Mouse (Mus musculus): ENCODE data around the gene Diaph3.
"Not testable (repeated sequence)": the region's sequence is repeated elsewhere in the genome, so short reads cannot be mapped to it uniquely, and the experiment has no call there.

Gene Diaph3

DNA sequence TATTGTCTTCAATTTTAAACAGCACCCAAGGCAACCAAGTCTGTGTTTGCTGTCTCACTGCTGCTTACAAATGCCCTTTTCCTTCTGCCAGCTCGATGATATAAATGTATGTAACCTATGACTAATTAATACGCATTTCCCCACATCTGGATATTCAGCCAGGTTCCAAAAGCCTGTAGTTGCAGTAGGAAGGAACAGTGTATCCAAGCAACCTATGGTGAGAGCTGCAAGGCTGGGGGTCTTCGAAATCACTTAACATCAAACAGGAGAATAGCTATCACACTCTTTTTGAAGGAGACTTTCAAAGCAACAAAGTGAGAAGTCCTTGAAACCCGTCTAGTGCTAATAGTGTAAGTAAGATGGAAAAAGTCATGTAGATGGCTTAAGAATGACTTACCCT lies 391.6 kb downstream of the Diaph3 start:
- no peak for ATAC-seq (ENCODE audit: insufficient number of reproducible peaks, low FRiP score, low TSS enrichment)

GRCm38 (mm10) chr14:86748876-86749275 lies 392.2 kb downstream of the Diaph3 start:
- peak; percentile 70 for ATAC-seq (ENCODE audit: insufficient number of reproducible peaks, low FRiP score, low TSS enrichment)

GRCm38 (mm10) chr14:86744523-86744922 lies 396.5 kb downstream of the Diaph3 start:
- ATAC-seq (ENCODE audit: insufficient number of reproducible peaks, low FRiP score, low TSS enrichment), result no peak

- no peak for ATAC-seq (ENCODE audit: insufficient number of reproducible peaks, low FRiP score, low TSS enrichment)
Observed at GRCm38 (mm10) chr14:86741855-86742531, 399.0 kb downstream of the Diaph3 start.

- no peak for ATAC-seq (ENCODE audit: insufficient number of reproducible peaks, low FRiP score, low TSS enrichment)
Observed at GRCm38 (mm10) chr14:86738916-86739315, 402.1 kb downstream of the Diaph3 start.

DNA sequence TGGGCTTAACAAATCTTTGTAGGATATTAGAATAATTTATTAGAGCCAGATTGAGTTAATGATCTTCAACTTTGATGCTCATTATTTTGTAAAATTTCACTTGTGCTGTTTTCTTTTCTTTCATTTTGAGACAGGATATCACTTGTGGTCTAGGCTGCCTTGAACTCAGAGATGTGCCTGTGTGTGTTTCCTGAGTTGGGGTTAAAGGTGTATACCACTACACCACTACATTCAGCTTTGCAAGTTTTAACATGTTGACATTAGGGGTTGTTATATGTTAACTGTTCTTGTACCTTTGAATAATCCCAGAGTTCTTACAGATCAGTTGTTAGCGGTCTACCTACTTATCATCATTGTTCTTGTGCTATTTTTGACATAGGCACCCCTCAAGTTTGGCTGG lies 404.4 kb downstream of the Diaph3 start:
- ATAC-seq (ENCODE audit: insufficient number of reproducible peaks, low FRiP score, low TSS enrichment), result no peak

DNA sequence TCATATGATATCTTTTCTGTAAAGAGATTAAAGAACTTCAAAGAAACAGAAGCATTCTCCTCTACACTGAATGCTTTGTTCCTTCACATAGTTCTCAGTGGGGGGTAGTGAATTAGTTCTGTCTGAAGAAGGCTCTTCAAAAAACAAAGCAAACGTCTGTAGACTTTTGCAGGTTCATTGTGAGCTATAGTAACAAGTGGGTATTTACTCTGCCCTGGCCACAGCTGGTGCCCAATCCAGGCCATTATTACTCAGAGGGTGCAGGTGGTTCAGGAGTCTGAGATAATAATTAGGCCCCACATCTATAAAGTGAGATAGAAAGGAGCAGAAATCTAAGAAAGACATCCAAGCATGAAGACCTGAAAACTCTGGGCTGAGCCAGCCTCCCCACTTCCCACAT lies 409.7 kb downstream of the Diaph3 start:
- ATAC-seq (ENCODE audit: insufficient number of reproducible peaks, low FRiP score, low TSS enrichment), result no peak

GRCm38 (mm10) chr14:86729617-86730098 lies 411.4 kb downstream of the Diaph3 start:
- no peak for ATAC-seq (ENCODE audit: insufficient number of reproducible peaks, low FRiP score, low TSS enrichment)

DNA sequence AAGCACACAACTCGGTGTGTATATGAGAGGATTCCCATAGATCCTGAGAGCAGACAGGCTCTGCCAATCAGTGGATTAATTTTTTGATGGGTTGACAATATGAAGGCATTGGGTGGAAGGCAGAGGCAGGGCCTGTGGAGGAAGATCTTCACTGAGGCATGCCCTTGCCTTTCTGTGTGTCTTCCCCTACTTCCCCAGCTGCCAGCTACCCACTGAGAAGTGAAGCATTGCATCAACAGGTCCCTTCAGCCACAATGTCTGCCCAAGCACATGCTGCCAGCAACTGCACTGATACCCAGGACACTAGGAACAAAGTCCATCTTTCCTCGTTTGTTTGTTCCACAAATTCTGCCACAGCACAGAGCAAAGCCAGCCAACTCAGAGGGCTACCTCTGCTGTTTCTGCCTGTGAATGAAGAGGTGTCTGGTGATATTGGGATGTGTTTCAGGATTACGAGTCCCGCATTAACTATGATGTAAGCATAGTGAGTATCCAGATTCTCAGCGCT lies 413.4 kb downstream of the Diaph3 start:
- ATAC-seq (ENCODE audit: insufficient number of reproducible peaks, low FRiP score, low TSS enrichment), result no peak

DNA sequence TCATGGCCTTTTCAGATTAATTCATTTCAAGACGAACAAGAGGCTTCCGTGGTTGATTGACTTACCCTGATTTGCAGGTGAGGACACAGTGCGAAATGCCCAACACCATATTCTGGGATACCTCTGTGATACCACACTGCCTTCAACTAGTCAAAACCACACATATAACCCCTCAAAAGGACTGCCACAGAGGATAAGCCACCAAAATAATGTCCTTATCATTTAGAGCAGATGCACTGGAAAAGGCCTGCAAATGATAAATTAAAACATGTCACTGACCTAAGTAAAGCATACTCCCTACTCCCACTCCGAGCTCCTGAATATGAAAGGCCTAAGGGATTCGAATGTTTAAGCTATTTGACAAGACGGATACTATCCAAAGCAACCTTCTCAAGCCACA lies 419.3 kb downstream of the Diaph3 start:
- no peak for ATAC-seq (ENCODE audit: insufficient number of reproducible peaks, low FRiP score, low TSS enrichment)

DNA sequence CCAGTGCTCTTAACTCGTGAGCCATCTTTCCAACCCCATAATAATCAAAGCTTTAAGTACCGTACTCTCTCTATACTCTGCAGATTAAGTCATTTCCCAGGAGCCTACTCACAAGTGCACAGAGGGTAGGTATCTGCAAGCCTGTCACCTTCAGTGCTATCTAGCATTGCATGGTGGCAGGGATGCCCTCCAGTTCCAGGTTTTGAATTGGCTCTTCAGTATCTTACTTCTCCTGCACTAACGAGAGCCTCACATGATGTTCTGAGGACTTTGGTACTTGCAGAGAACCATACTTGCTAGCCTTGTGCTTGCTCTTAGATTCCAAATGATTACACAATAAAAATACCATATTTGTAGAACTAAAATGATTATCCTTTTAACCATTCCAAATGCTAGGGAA lies 420.0 kb downstream of the Diaph3 start:
- ATAC-seq (ENCODE audit: insufficient number of reproducible peaks, low FRiP score, low TSS enrichment), result no peak

DNA sequence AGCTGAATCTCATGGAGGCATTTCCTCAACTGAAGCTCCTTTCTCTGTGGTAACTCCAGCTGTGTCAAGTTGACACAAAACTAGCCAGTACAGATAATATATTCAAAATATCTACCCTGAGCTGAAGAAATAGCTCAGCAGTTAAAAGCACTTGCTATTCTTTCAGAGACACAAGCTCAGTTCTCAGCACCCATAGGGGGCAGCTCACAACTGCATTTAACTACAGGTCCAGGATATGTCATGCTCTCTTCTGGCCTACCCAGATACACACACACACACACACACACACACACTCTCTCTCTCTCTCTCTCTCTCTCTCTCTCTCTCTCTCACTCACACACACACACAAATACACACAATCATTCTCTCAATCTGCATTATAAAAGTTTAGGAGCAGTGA lies 420.6 kb downstream of the Diaph3 start:
- not testable (repeated sequence) for ATAC-seq (ENCODE audit: insufficient number of reproducible peaks, low FRiP score, low TSS enrichment)

DNA sequence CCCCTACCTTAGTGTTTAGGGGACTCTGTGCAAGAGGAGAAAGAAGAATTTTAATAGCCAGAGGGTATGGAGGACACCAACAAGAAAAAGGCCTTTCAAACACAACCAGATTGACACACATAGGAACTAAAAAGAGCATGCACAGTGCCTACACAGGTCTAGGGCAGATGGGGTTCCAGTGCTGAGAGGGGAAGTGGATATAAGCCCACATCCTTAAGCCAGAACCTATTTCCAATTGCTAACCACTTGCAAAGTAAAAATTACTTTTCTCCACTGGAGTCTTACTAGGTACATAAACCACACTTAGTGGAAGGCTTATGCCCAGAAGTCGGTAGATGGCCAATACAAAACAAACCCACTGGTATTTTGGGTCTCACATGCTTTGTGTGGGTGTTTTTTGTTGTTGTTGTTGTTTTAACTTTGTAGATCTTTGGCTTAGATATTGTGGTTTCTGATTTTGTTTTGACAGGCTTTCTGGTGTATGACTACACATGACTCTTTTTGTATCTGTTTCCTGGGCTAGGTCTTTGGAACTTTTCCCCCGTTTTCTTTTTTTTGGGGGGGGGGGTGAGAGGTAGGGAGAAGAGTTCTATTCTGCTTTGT lies 426.8 kb downstream of the Diaph3 start:
- no peak for ATAC-seq (ENCODE audit: insufficient number of reproducible peaks, low FRiP score, low TSS enrichment)

GRCm38 (mm10) chr14:86704080-86704479 lies 437.0 kb downstream of the Diaph3 start:
- ATAC-seq (ENCODE audit: insufficient number of reproducible peaks, low FRiP score, low TSS enrichment), result no peak

DNA sequence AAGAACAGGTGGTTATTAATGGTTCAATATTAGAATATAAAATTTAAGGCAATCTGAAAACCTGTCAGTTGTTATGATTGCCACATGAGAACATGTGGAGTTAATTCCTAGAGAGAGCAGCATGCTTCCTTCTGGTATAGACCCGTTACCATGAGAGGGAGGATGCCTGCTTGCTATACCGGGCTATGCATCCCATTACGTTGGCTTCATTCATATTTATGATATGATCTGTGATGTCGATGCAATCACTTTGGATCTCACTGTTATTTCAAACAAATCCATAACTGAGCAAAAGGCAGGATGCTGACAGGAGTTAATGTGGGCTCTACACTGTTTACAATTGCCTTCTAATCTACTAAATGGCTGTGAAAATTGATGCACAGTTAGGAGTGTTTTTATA lies 439.9 kb downstream of the Diaph3 start:
- ATAC-seq (ENCODE audit: insufficient number of reproducible peaks, low FRiP score, low TSS enrichment), result no peak

DNA sequence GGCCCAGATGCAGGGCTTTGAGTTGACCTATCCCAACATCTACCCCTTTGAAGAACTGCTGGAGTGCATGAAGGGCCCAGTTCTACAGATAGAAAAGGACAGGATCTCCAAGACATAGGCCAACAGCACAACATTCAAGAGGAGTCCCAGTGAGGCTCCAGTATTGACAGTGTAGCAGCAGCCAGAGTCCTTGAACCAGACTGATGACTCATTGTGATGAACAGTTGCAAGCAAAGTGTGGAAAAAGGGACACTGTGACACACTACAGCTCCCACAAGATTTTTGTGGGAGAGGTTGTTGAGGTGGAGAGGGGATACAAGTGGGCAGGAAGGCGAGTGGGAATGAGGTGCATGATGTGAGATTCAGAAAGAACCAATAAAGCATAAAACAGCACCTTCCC lies 443.1 kb downstream of the Diaph3 start:
- no peak for ATAC-seq (ENCODE audit: insufficient number of reproducible peaks, low FRiP score, low TSS enrichment)

- ATAC-seq (ENCODE audit: insufficient number of reproducible peaks, low FRiP score, low TSS enrichment), result no peak
Observed at GRCm38 (mm10) chr14:86692714-86693113, 448.3 kb downstream of the Diaph3 start.

DNA sequence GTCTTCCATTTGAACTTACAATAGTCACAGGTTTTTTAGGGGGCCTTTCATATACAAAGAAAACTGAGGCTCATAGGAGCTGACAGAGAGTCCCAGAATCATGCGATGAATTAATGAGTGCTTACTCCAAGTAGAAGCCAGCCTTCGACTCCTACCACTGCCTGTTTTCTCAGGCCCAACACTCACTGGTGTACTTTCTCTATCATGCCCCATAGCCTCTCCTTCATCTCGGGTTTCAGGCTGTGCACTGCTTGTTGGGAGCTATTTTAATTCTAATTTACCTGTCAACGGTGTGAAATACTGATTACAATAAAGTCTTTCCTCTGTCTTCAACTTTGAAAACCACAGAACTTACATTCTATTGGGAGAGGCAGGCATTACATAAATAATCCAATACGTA lies 449.7 kb downstream of the Diaph3 start:
- ATAC-seq (ENCODE audit: insufficient number of reproducible peaks, low FRiP score, low TSS enrichment), result no peak

DNA sequence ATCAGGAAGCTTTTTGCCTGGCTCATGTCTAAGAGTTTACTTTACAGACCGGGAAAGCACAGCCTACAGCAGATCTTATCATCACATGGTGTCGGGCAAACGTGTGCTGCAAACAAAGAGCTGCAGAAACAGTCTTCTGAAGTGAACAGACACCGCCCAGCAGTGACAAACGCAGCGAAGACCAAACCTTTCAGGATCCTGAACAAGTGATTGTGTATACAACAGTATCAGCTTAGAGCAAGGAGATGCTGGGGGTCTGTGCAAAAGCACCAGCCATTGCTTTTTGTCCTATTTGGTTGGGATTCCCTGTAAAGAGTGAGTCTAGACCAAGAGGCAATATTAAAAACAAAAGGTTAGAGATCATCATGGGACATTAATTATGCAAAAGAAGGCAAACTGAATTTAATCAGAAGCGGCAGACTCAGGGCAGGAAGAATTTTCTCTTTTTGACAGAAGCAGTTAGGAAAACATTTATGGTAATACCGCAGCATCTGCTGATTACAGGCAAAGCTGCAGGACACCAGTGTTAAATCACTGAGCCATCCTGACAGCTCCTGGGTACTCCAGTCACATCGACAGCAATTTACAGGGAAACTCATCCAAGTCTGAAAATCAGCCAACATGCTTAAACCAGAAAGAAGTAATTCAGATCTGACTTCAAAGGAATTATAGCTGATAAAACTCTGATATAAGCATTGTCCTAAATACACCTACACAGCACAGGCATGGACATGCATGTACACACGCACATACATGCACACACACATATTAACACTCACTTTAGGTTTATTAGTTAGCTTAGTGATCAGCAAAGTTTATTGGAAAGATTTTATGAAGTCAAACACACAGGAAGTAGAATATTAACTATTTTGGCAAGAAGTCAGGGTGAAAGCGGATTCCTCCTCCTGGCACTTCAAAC lies 456.2 kb downstream of the Diaph3 start:
- no peak for ATAC-seq (ENCODE audit: insufficient number of reproducible peaks, low FRiP score, low TSS enrichment)

DNA sequence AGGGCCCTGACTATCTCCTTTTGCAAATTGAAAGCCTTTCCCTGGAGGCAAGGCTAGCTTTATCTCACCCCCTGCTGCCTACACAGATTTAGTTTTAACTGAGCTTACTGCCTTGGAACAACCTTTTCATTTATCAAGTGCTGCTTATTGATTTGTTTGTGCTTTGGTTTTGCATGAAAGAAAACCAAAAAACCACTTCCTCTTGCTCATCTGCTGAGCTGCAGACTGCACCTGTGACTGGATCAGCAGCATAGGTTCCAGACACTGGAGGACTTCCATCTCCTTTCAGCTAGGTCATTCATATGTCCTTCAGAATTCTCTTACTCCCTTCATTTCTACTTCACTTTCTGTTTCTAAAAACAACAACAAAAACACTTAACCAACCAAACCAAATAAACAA lies 459.1 kb downstream of the Diaph3 start:
- no peak for ATAC-seq (ENCODE audit: insufficient number of reproducible peaks, low FRiP score, low TSS enrichment)

DNA sequence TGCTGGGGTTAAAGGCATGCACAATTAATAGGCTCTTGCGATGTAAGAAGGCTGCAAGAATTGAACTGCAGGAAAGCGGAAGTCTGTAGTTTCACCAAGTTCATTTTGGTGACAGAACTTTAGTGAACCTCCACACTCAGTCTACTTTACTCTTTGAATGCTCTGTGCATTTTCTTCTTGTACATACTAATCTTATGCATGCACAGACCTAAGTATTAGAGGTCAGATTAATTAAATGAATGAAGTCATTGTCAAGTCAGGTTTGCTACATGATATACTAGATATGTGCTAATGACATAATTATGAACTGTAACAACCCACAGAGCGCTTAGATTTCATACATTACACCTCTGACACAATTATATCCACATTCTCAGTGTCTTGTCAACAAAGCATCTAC lies 462.0 kb downstream of the Diaph3 start:
- ATAC-seq (ENCODE audit: insufficient number of reproducible peaks, low FRiP score, low TSS enrichment), result no peak

All from cerebellum, adult (tissue).